Mouse (Mus musculus): ENCODE results near the gene Cyp2a5.
"Not testable (repeated sequence)": the region's sequence is repeated elsewhere in the genome, so short reads cannot be mapped to it uniquely, and the experiment has no call there.

The Cyp2a5 gene

DNA sequence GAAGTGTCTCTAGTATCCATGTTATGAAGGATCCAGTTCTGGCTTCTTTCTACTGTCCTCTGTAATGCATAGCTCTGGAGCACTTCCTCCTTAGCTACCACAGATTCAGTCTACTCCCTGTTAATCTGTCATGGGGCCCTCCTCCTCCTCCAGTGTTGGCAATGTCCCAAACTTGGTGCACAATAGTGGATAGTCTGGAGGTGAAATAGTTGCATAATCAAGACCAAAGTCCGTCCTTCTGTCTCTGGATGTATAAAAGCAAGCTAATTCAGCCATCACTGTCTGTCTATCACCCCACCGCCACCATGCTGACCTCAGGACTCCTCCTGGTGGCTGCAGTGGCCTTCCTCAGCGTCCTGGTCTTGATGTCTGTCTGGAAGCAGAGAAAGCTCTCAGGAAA, at the start of gene Cyp2a5:
Cyp2a5 (plus strand) TSS at position 247 of the 400 bp plus-strand sequence.
- not testable (repeated sequence) for DNase-seq (ENCODE audit: low read depth, low spot score)

GRCm38 (mm10) chr7:26786013-26786412, 49.1 kb upstream of the Cyp2a5 start:
- DNase-seq (ENCODE audit: low read depth, low spot score): not testable (repeated sequence)

GRCm38 (mm10) chr7:26789984-26790383, 45.1 kb upstream of the Cyp2a5 start:
- DNase-seq (ENCODE audit: low read depth, low spot score): no peak

- DNase-seq (ENCODE audit: low read depth, low spot score): no peak
Measured at GRCm38 (mm10) chr7:26800104-26800503, 35.0 kb upstream of the Cyp2a5 start.

- no peak for DNase-seq (ENCODE audit: low read depth, low spot score)
Measured at GRCm38 (mm10) chr7:26800996-26801395, 34.1 kb upstream of the Cyp2a5 start.

DNA sequence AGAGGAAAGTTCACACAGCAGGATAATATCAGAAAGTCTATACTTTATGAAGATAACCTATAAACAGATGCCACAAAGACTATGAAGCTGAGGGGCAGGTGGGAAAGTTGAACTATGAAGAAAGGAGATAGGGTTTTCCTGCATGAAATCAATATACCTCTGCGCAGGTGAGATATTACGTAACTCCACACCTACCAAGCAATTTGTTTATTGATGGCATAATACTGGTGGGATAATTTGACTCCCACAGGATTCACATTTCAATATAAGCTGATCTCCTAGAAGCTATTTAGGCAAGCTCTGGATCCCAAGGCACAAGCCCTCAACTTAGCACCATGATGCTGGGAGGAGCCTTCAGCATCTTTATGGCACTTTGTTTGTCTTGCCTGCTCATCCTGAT, 26.5 kb upstream of the Cyp2a5 start, which contains the start of gene Cyp2g1:
Cyp2g1 (plus strand) TSS at position 301 of the 400 bp plus-strand sequence.
- DNase-seq (ENCODE audit: low read depth, low spot score): no peak

DNA sequence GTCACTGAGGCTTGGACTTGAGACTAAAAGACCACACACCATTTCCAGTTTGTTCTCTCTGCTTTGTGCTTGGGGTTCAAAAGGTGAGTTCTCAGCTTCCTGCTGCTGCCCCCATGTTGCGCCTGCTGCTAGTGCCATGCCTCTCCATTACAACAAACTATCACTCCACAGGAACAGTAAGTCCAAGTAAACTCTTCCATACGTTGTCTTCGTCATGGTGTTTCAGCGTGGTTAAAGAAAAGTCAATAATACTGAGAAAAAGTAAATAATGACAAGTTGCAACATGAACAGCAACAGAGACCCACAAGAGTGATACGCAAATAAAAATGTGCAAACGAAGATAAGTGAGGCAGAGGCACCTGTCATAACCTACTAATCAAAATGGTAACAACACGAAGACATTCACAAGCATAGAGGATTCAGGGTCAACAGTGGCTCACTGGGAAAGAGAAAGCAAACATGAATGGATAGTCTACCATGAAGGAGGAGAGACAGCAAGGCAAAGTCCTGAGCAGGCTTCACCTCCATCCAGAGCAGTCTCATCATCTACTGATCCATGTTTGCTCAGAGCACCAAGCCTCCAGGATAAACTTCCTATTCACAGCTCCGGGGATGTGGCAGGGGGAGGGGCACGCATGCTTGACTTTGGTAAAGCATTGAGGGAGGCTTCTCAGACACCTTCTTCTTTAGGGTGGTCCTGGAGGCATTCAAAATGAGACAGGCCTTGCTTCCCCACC, 3.4 kb upstream of the Cyp2a5 start:
- DNase-seq (ENCODE audit: low read depth, low spot score): not testable (repeated sequence)

DNA sequence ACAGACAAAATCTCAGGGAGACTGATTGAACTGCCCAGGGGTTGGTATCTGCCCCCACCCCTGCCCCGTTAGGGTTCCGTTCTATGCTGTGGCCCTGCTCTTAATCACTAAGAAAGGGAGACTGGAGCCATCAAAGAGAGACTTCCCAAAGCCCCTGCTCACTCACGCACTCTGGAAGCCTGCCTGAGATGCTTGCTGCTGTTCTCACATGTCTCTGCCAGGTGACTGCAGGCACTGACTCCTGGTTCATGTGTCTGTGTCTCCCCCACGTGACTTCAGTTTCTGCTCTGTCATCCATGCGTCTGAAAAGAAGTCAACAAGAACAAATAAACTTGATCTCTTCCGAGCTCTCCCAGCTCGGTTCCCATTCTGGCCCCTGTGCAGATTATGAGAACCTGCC, 2.4 kb upstream of the Cyp2a5 start:
- not testable (repeated sequence) for DNase-seq (ENCODE audit: low read depth, low spot score)

GRCm38 (mm10) chr7:26843400-26843799, 8.3 kb downstream of the Cyp2a5 start:
- DNase-seq (ENCODE audit: low read depth, low spot score): not testable (repeated sequence)

- not testable (repeated sequence) for DNase-seq (ENCODE audit: low read depth, low spot score)
Measured at GRCm38 (mm10) chr7:26850063-26850462, 15.0 kb downstream of the Cyp2a5 start.

GRCm38 (mm10) chr7:26878581-26878980, 43.5 kb downstream of the Cyp2a5 start:
- not testable (repeated sequence) for DNase-seq (ENCODE audit: low read depth, low spot score)

- DNase-seq (ENCODE audit: low read depth, low spot score): not testable (repeated sequence)
Measured at GRCm38 (mm10) chr7:26880600-26880999, 45.5 kb downstream of the Cyp2a5 start.
